Mouse (Mus musculus) bone marrow macrophage, adult 2 months (primary cell): ENCODE measurements at regions not wholly inside any gene's neighbourhood (a gene's known extent, or its start where the extent isn't known, plus 50 kb on each side); places are given as distances from the start of the nearest gene placed in this dataset.
"Not testable (repeated sequence)": the region's sequence is repeated elsewhere in the genome, so short reads cannot be mapped to it uniquely, and the experiment has no call there.

Experiments used
- CTCF ChIP-seq: IDR thresholded peaks from 2 replicates; pipeline ENCODE4 v1.5.1; 2012; ENCODE audit warnings: low read depth, mild to moderate bottlenecking, low read length, moderate library complexity
- POLR2A ChIP-seq: IDR thresholded peaks from 2 replicates; pipeline ENCODE4 v1.6.1; 2012; ENCODE audit warnings: mild to moderate bottlenecking, low read depth, low read length, borderline replicate concordance

DNA sequence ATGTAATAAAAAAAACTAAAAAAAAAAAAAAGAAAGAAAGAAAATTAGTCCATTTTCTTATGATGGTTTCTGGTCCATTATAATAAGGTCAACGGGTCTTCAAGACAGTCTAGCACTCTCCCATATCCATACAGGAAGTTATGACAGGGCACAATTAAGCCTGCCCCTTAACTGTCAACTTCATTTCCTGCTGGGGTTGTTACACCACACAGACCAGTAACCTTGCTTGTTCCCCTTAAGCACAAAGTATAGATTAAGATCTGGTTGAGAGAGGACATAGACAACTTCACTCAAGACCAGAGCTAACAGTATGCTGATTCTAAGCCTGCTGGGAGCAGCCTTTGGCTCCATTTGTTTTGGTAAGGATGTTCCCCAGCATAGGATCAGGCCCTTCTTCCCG is 511.0 kb downstream of the Dad1 start:
- not testable (repeated sequence) for TF ChIP-seq CTCF, POLR2A
